Mouse (Mus musculus): Measurements from ENCODE around the gene Fabp3. TPM values are rescaled to one million over a fixed set of nuclear protein-coding genes. Genes with fewer than 3 reads are reported as not detected.

Gene Fabp3
- polyA plus RNA-seq, 1 experiment from 2014 or later = 794 TPM

Other genes with a start within 250 kb of the Fabp3 start
- gene Pef1, start 206.0 kb upstream of the Fabp3 start, polyA plus RNA-seq (2016; fragmentation: Nextera tagmentation; extraction: Ambion mirVana) = 54.3 and 58.3 TPM in 2 replicates
- gene Hcrtr1, start 169.2 kb upstream of the Fabp3 start, polyA plus RNA-seq (2016; fragmentation: Nextera tagmentation; extraction: Ambion mirVana) = not detected in 2 replicates
- 46.6 and 49.8 TPM in 2 replicates for gene Tinagl1, start 133.5 kb upstream of the Fabp3 start, polyA plus RNA-seq (2016; fragmentation: Nextera tagmentation; extraction: Ambion mirVana)
- not detected in 2 replicates for gene Gm853, start 86.2 kb upstream of the Fabp3 start, polyA plus RNA-seq (2016; fragmentation: Nextera tagmentation; extraction: Ambion mirVana)
- 13.6 and 14.1 TPM in 2 replicates for gene Serinc2, start 29.4 kb upstream of the Fabp3 start, polyA plus RNA-seq (2016; fragmentation: Nextera tagmentation; extraction: Ambion mirVana)
- 0.88 and 1.5 TPM in 2 replicates for gene Gm10570, start 79 bp downstream of the Fabp3 start, polyA plus RNA-seq (2016; fragmentation: Nextera tagmentation; extraction: Ambion mirVana)
- 46.2 and 48.2 TPM in 2 replicates for gene Zcchc17, start 51.3 kb downstream of the Fabp3 start, polyA plus RNA-seq (2016; fragmentation: Nextera tagmentation; extraction: Ambion mirVana)
- gene Snrnp40, start 51.5 kb downstream of the Fabp3 start, polyA plus RNA-seq (2016; fragmentation: Nextera tagmentation; extraction: Ambion mirVana) = 84.5 and 85.5 TPM in 2 replicates

Data from heart, embryonic 12.5 days (tissue).